Mouse (Mus musculus) megakaryocyte, embryonic 14.5 days (primary cell): Measurements from ENCODE around the gene U2af2.

ENCODE experiments used
- FLI1 ChIP-seq: IDR thresholded peaks from 2 replicates; pipeline ENCODE4 v1.6.1; 2012; ENCODE audit warnings: low read length, inconsistent platforms, mixed read lengths
- GATA1 ChIP-seq: IDR thresholded peaks from 3 replicates; pipeline ENCODE4 v1.6.1; 2012; ENCODE audit warnings: mixed read lengths, low read length, inconsistent platforms, borderline replicate concordance

- TF ChIP-seq GATA1 (no peak), FLI1 (no peak)
Observed at GRCm38 (mm10) chr7:5016057-5016456, 45.9 kb upstream of the U2af2 start.
